Mouse (Mus musculus) cortical plate, adult 2 months (tissue): Measurements from ENCODE around the gene Setdb1.

Experiments used
- CTCF ChIP-seq: fragments of 200-500 bp; IDR thresholded peaks from 2 replicates; pipeline ENCODE4 v1.5.1; 2011; ENCODE audit warnings: mild to moderate bottlenecking, control low read depth, low read length; ENCODE audit not compliant: insufficient read depth; ENCODE audit errors: extremely low read depth
- POLR2A ChIP-seq: fragments of 200-500 bp; IDR thresholded peaks from 2 replicates; pipeline ENCODE4 v1.6.1; 2011; ENCODE audit warnings: mild to moderate bottlenecking, low read length, control low read depth; ENCODE audit not compliant: insufficient read depth; ENCODE audit errors: extremely low read depth

GRCm38 (mm10) chr3:95394385-95394784 lies 37.4 kb upstream of the Setdb1 start:
- TF ChIP-seq CTCF (peak; percentile 32; the same call in 1 of the 2 replicates), POLR2A (no peak)
